Mouse (Mus musculus) E14TG2a.4 (cell line): ENCODE measurements around the gene Actl6b.

Source experiments
- CTCF ChIP-seq: conservative IDR thresholded peaks from 2 replicates; pipeline ENCODE4 v1.5.1; 2014; ENCODE audit warnings: low read length
- NANOG ChIP-seq: IDR thresholded peaks from 2 replicates; pipeline ENCODE4 v1.6.1; 2014; ENCODE audit warnings: borderline replicate concordance, low read length, mixed read lengths

DNA sequence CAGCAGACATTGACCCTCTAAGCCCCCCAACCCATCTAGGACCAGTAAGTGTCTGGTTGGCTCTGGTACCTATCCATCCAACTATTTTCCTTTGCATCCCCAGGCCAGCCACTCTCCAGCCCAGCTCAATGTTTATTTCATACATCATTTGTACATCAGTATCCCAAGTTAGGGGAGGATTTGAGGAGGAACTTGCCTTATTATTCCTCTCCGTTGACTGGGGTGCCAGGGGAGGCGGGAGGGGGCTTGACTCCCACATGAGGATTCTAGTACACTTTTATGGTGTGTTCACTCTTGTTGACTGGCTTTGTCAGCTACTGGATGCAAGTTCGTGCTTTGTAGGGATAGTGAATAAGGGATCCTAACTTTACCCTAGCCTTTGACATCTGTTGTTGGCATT, 41.6 kb upstream of the Actl6b start:
- TF ChIP-seq CTCF (no peak), NANOG (no peak)
